Mouse (Mus musculus) liver, postnatal 0 days (tissue): ENCODE measurements around the gene Cmas.

ENCODE experiments used
- CTCF ChIP-seq: sonication (generic); IDR thresholded peaks from 2 replicates; pipeline ENCODE4 v1.5.1; 2016; ENCODE audit warnings: antibody characterized with exemption, low read depth
- EP300 ChIP-seq: IDR thresholded peaks from 2 replicates; pipeline ENCODE4 v1.6.1; 2016; ENCODE audit warnings: antibody characterized with exemption, low read depth, mild to moderate bottlenecking

GRCm38 (mm10) chr6:142718167-142718566, 38.3 kb upstream of the Cmas start:
- TF ChIP-seq EP300 (no peak), CTCF (peak; percentile 30; the same call in 1 of the 2 replicates)
